ENCODE assay signal across 11 mouse cellular contexts in the genomic region with DNA sequence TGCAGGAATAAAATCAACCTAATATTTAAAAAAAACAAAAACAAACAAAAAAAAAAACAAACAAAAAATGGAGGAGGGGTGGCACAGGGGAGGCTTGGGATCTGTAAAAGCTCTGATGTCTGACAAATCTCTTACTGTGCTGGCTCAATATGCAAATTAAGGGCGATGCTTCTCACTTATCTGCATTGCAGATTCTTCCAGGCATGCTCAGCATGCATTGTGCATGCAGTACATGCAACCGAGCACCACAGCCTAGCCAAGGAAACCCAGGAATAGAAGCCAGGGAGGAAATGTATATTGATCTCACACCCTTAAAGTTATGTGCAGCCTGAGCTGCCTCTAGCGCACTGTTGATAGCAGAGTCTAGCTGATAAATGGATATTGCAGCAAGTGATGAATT. TPM values are rescaled to one million over a fixed set of nuclear protein-coding genes. Genes with fewer than 3 reads are reported as not detected.
DNase-seq lines count a peak whose midpoint lies in the region; ATAC-seq lines count a peak whose summit lies in the region.
"Had no signal": no experiment of that assay in that cellular context is flagged by ENCODE, and none has a peak within 500 bp of the region (broad histone marks: within the 10 kb centered on the region; RNA-seq: fewer than 3 reads in every experiment).

No protein-coding gene starts in this region.

- H3K36me3 ChIP-seq in heart, embryonic 15.5 days: no peaks in the 10 kb centered on the region
- no peaks in the 10 kb centered on the region for H3K36me3 ChIP-seq in forebrain, embryonic 16.5 days (ENCODE audit: control insufficient read depth, insufficient read depth)
- H3K36me3 ChIP-seq in midbrain, embryonic 15.5 days (replicated peaks): no peaks in the 10 kb centered on the region

- peaks cover 7% of the 10 kb centered on the region for H3K4me1 ChIP-seq in heart, embryonic 15.5 days (replicated peaks)
- H3K4me1 ChIP-seq in forebrain, embryonic 16.5 days (replicated peaks; ENCODE audit: control insufficient read depth, insufficient read depth, low read length): peaks cover 15% of the 10 kb centered on the region
- peaks cover 14% of the 10 kb centered on the region for H3K4me1 ChIP-seq in midbrain, embryonic 15.5 days

- H3K4me3 ChIP-seq in heart, embryonic 15.5 days: no peak overlapping the region
- H3K4me3 ChIP-seq in forebrain, embryonic 16.5 days (replicated peaks; ENCODE audit: low read length): no peak overlapping the region
- H3K4me3 ChIP-seq in midbrain, embryonic 15.5 days: no peak overlapping the region

- no peak overlapping the region for H3K27ac ChIP-seq in heart, embryonic 15.5 days
- 0 out of 2 replicates have a peak overlapping the region, but pooled peaks have one; percentile 14 for H3K27ac ChIP-seq in forebrain, embryonic 16.5 days (ENCODE audit: low read length)
- peak overlapping the region; percentile 74 for H3K27ac ChIP-seq in midbrain, embryonic 15.5 days

- H3K4me2 ChIP-seq in heart, embryonic 15.5 days: peak overlapping the region; percentile 44; the same call in 1 of the 2 replicates
- peak overlapping the region; percentile 58 for H3K4me2 ChIP-seq in forebrain, embryonic 16.5 days (ENCODE audit: low read length)
- peak overlapping the region; percentile 53 for H3K4me2 ChIP-seq in midbrain, embryonic 15.5 days

- 27% methylated on average over 3 of the region's 3 CpGs for whole genome bisulfite sequencing in heart, embryonic 15.5 days
- WGBS in forebrain, embryonic 16.5 days: 13% methylated on average over 3 of the region's 3 CpGs
- 21% methylated on average over 3 of the region's 3 CpGs for WGBS in midbrain, embryonic 15.5 days

- DNase-seq in heart, postnatal 25 days (ENCODE audit: low spot score): no peak
- peak; percentile 26 for DNase-seq in brain, embryonic 18.5 days (ENCODE audit: low read depth, low spot score)
- DNase-seq in lung, postnatal 4 days: no peak
- no peak for DNase-seq in left cerebral cortex, postnatal 4 days
- DNase-seq: cerebellum, postnatal 25 days; lung, adult 18-20 months had no signal

- no peak for ATAC-seq in heart, embryonic 15.5 days (replicated peaks; ENCODE audit: insufficient number of reproducible peaks, insufficient read depth, low FRiP score, low read depth)
- ATAC-seq in forebrain, embryonic 16.5 days: peak; percentile 96
- ATAC-seq in midbrain, embryonic 15.5 days (replicated peaks): peak; percentile 93

- H3K9me3 ChIP-seq in heart, embryonic 15.5 days (replicated peaks): no peaks in the 10 kb centered on the region
- no peaks in the 10 kb centered on the region for H3K9me3 ChIP-seq in forebrain, embryonic 16.5 days (ENCODE audit: control insufficient read depth, low read length)
- H3K9me3 ChIP-seq in midbrain, embryonic 15.5 days: no peaks in the 10 kb centered on the region

- no peak overlapping the region for H3K9ac ChIP-seq in heart, embryonic 15.5 days
- no peak overlapping the region for H3K9ac ChIP-seq in forebrain, embryonic 16.5 days (replicated peaks; ENCODE audit: low read depth, low read length)
- H3K9ac ChIP-seq in midbrain, embryonic 15.5 days: no peak overlapping the region

- H3K27me3 ChIP-seq in heart, embryonic 15.5 days: no peaks in the 10 kb centered on the region
- no peaks in the 10 kb centered on the region for H3K27me3 ChIP-seq in forebrain, embryonic 16.5 days (replicated peaks; ENCODE audit: control insufficient read depth, insufficient read depth, low read length)
- no peaks in the 10 kb centered on the region for H3K27me3 ChIP-seq in midbrain, embryonic 15.5 days (replicated peaks)
- H3K27me3 ChIP-seq: CH12.LX had no signal

- intact Hi-C loops in heart, postnatal 25 days (cut with DNase I): no loop called here
- intact Hi-C loops in left cerebral cortex, postnatal 4 days (cut with DNase I): no loop called here

RNA-seq across cellular contexts. Expression of a gene that starts 51.3 kb away (rescaled TPM):
- 2.0 and 2.2 TPM in 2 replicates for polyA plus RNA-seq in heart, embryonic 15.5 days (2015; fragmentation: Nextera tagmentation; extraction: Ambion mirVana)
- not detected for total RNA-seq in heart, postnatal 25 days (2021)
- 0.70 and 1.6 TPM in 2 replicates for polyA plus RNA-seq in forebrain, embryonic 16.5 days (2015; fragmentation: Nextera tagmentation; extraction: Ambion mirVana)
- polyA plus RNA-seq in midbrain, embryonic 15.5 days (2015; fragmentation: Nextera tagmentation; extraction: Ambion mirVana): 1.4 TPM in 2 replicates
- total RNA-seq in left cerebral cortex, postnatal 4 days (2021): 1 to 10 TPM; 3.5 to 4.3 TPM
- total RNA-seq: CH12.LX had no signal
- polyA plus RNA-seq: kidney, embryonic 14.5 days had no signal
